Mouse (Mus musculus) lung, postnatal 0 days (tissue): ENCODE results near the gene Gamt. TPM values are rescaled to one million over a fixed set of nuclear protein-coding genes. Genes with fewer than 3 reads are reported as not detected.
A peak's percentile ranks its signal among the peaks of the same experiment; 100 is the strongest.
"Not testable (repeated sequence)": the region's sequence is repeated elsewhere in the genome, so short reads cannot be mapped to it uniquely, and the experiment has no call there.

Experiments used
- ATAC-seq: fragments of 200-750 bp; cut with Nextera tagmentation; 2 replicates; pipeline ENCODE4 v1.8.0; 2017; ENCODE audit warnings: moderate library complexity
- DNase-seq: peaks from one replicate; pipeline ENCODE4 v3.0.0-alpha.2; 2016; ENCODE audit warnings: low spot score
- H3K27ac ChIP-seq: fragments of 300-500 bp; sonication (generic); 2 replicates; pipeline ENCODE4 v1.5.1; 2014; ENCODE audit warnings: antibody characterized with exemption, mild to moderate bottlenecking, low read length, mixed read lengths
- H3K27me3 ChIP-seq: fragments of 300-500 bp; sonication (generic); replicated peaks from 2 replicates; pipeline ENCODE4 v1.6.1; 2014; ENCODE audit warnings: low read length, mixed read lengths; ENCODE audit not compliant: insufficient read depth
- H3K36me3 ChIP-seq: fragments of 300-500 bp; sonication (generic); 2 replicates; pipeline ENCODE4 v1.6.1; 2014; ENCODE audit warnings: low read length, mixed read lengths; ENCODE audit not compliant: insufficient read depth
- H3K4me1 ChIP-seq: fragments of 300-500 bp; sonication (generic); 2 replicates; pipeline ENCODE4 v1.6.1; 2014; ENCODE audit warnings: antibody characterized with exemption, low read depth, low read length, mixed read lengths; ENCODE audit not compliant: insufficient read depth
- H3K4me2 ChIP-seq: fragments of 300-500 bp; sonication (generic); replicated peaks from 2 replicates; pipeline ENCODE4 v1.6.1; 2014; ENCODE audit warnings: low read depth, mild to moderate bottlenecking, low read length, moderate library complexity, mixed read lengths
- H3K4me3 ChIP-seq: fragments of 300-500 bp; sonication (generic); 2 replicates; pipeline ENCODE4 v1.5.1; 2014; ENCODE audit warnings: low read depth, low read length
- H3K9ac ChIP-seq: fragments of 300-500 bp; sonication (generic); replicated peaks from 2 replicates; pipeline ENCODE4 v1.6.1; 2014; ENCODE audit warnings: low read depth, mild to moderate bottlenecking
- H3K9me3 ChIP-seq: fragments of 300-500 bp; sonication (generic); 2 replicates; pipeline ENCODE4 v1.6.1; 2016; ENCODE audit warnings: low read length, mixed read lengths
- CTCF ChIP-seq: IDR thresholded peaks from 2 replicates; pipeline ENCODE4 v1.5.1; 2016; ENCODE audit warnings: antibody characterized with exemption, mild to moderate bottlenecking
- EP300 ChIP-seq: IDR thresholded peaks from 2 replicates; pipeline ENCODE4 v1.6.1; 2016; ENCODE audit warnings: antibody characterized with exemption, mild to moderate bottlenecking, control low read depth
- WGBS: fragments of 180-500 bp; shearing (Covaris S2); extraction: QIAGEN DNeasy Blood & Tissue Kit; methylation state at CpG from one replicate; pipeline ENCODE4 v1.1.7; 2014; 5-methylcytosine and 5-hydroxymethylcytosine counted together
- polyA plus RNA-seq: library from polyadenylated mRNA; unstranded; fragments of >200 nt; fragmentation: Nextera tagmentation; extraction: Ambion mirVana; gene quantifications from 2 replicates; pipeline ENCODE4 v1.2.1, GENCODE M21; 2015

Gamt gene
- polyA plus RNA-seq, 1 experiment from 2014 or later: 23.5 TPM

DNA sequence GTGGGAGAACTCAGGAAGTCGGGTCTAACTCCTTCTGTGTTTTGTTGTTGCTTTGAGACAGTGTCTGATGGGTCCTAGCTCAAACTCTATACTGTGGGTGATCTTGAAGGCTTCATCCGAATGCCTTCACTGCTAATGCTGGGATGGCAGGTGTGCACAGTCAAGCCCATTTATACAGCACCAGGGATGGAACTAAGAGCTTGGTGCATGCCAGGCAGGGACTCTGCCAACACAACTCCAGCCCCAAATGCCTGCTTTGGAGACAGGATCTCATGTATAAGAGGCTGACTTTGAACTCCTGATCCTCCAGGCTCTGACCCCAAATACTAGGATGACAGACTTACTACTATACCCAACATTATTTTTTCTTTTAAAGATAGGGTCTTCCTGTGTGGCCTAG lies 10.8 kb downstream of the Gamt start:
- H3K36me3 ChIP-seq: peaks cover 2% of the 10 kb centered on the region; the same call in 1 of the 2 replicates
- peak overlapping the region; percentile 78 for H3K4me2 ChIP-seq
- peak overlapping the region; percentile 52 for H3K4me3 ChIP-seq
- no peaks in the 10 kb centered on the region; the same call in 1 of the 2 replicates for H3K4me1 ChIP-seq
- no peak overlapping the region for H3K27ac ChIP-seq
- DNase-seq: no peak
- 40% methylated on average over 2 of the region's 2 CpGs for WGBS
- H3K9ac ChIP-seq: peak overlapping the region; percentile 47; the same call in 1 of the 2 replicates
- no peaks in the 10 kb centered on the region for H3K27me3 ChIP-seq
- TF ChIP-seq CTCF (no peak), EP300 (no peak)
- no peak for ATAC-seq
- no peaks in the 10 kb centered on the region for H3K9me3 ChIP-seq

DNA sequence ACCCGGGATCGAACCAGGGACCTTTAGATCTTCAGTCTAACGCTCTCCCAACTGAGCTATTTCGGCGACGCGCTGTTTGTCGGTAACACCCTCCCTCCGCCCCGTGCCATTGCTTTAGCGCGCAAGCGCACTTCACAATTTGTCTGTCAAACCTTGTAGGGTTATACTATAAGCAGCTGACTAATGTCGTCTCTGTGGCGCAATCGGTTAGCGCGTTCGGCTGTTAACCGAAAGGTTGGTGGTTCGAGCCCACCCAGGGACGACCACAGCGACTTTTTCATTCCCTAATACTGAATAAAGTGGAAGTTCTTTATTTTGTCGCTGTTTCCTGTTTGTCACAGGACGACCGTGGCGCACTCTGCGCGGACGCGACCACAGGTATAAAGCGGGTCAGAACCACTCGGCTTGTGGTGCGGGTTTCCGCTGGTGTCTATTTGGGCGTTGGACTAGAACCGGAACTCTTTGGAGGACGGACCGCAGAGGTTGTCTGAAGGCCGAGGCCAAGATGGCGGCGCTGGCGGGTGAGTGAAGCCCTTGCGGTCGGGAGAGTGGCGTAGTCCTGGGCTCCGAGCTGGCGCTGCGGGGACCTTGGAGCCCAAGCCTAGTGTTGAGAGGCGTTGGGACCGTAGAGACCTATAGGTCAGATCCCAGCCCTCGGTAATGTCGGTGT lies 11.7 kb downstream of the Gamt start, which contains the start of gene Ndufs7:
TSS of gene Ndufs7 (plus strand) at position 151 of the 670 bp plus-strand sequence.
- peak within 1 kb of the TSS; percentile 52 for H3K4me3 ChIP-seq
- H3K4me1 ChIP-seq: no peaks in the 10 kb centered on the region; the same call in 1 of the 2 replicates
- no peaks in the 10 kb centered on the region for H3K27me3 ChIP-seq
- H3K27ac ChIP-seq: peak within 1 kb of the TSS; percentile 90
- no peaks in the 10 kb centered on the region for H3K36me3 ChIP-seq
- H3K9me3 ChIP-seq: no peaks in the 10 kb centered on the region
- H3K9ac ChIP-seq: peak within 1 kb of the TSS; percentile 47
- H3K4me2 ChIP-seq: peak within 1 kb of the TSS; percentile 78
- ATAC-seq (peak; percentile 94), DNase-seq (peak; percentile 96)
- WGBS: under 1% methylated on average over 53 of the region's 53 CpGs
- TF ChIP-seq EP300 (peak; percentile 71), CTCF (no peak; the same call in 1 of the 2 replicates)

DNA sequence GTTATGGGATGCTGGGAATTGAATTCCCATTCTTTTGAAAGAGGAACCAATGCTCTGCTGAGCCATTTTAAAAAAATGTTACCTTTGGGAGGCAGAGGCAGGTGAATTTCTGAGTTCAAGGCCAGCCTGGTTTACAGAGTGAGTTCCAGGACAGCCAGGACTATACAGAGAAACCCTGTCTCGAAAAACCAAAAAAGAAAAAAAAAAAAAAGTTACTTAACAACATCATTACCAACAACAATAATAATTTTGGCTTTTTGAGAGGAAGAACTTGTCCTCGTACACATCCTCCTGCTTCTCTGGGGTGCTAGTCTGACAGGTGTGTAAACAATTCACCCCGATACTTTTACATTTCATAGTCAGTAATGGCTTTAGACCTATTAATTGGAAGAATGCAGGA lies 12.4 kb downstream of the Gamt start:
- not testable (repeated sequence) for DNase-seq
- WGBS: 29% methylated on average over 3 of the region's 3 CpGs

DNA sequence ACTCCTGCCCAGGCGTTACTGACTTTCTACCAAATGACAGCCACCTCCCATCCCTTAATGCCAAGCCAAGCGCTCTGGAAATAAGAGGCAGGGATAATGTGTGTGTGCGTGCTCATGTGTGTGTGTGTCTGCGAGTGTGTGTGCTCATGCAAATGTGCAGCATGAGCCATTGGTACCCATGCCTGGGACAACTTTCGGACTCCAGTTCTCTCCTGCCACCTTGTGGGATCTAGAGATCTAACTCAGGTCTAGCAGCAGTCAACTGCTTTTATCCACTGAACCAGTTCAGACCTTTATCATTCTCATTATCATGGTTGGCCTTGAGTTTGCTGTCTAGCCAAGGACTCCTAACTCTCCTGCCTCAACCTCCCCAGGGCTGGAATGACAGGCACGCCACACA lies 13.0 kb downstream of the Gamt start:
- WGBS: 53% methylated on average over 6 of the region's 6 CpGs
- no peak overlapping the region for H3K9ac ChIP-seq
- DNase-seq (peak; percentile 40), ATAC-seq (no peak)
- no peak for TF ChIP-seq EP300
- peak; percentile 52 for TF ChIP-seq CTCF
- H3K36me3 ChIP-seq: peaks cover 10% of the 10 kb centered on the region
- no peaks in the 10 kb centered on the region; the same call in 1 of the 2 replicates for H3K4me1 ChIP-seq
- no peak overlapping the region for H3K4me2 ChIP-seq
- H3K27me3 ChIP-seq: no peaks in the 10 kb centered on the region
- H3K9me3 ChIP-seq: no peaks in the 10 kb centered on the region
- no peak overlapping the region for H3K4me3 ChIP-seq
- H3K27ac ChIP-seq: no peak overlapping the region

More for the DNA sequence above, 12.4 kb downstream of the Gamt start:
- not testable (repeated sequence) for ATAC-seq, H3K4me3 ChIP-seq, H3K27ac ChIP-seq, H3K27me3 ChIP-seq, H3K9ac ChIP-seq, H3K9me3 ChIP-seq, H3K4me1 ChIP-seq, H3K36me3 ChIP-seq
- peak overlapping the region; percentile 78; the same call in 1 of the 2 replicates for H3K4me2 ChIP-seq

DNA sequence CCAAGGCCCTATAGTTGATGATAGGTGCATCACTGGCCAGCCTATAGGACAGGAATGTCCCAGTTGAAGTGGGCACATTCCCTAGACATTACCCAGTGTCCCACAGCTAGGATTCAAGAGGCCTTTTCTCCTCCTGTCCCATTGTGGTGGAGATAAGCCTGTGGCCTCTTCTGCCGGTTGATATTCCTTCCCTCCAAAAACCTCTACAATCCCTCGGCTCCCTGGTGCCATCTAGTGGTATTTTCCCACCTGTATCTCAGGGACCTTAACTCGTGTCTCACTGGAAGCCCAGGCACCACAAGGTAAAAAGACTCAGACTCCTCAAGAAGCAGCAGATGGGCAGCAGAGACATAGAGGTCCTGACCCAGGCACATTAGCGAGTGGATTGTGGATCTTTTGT lies 15.2 kb downstream of the Gamt start:
- no peak for ATAC-seq
- H3K27ac ChIP-seq: no peak overlapping the region

DNA sequence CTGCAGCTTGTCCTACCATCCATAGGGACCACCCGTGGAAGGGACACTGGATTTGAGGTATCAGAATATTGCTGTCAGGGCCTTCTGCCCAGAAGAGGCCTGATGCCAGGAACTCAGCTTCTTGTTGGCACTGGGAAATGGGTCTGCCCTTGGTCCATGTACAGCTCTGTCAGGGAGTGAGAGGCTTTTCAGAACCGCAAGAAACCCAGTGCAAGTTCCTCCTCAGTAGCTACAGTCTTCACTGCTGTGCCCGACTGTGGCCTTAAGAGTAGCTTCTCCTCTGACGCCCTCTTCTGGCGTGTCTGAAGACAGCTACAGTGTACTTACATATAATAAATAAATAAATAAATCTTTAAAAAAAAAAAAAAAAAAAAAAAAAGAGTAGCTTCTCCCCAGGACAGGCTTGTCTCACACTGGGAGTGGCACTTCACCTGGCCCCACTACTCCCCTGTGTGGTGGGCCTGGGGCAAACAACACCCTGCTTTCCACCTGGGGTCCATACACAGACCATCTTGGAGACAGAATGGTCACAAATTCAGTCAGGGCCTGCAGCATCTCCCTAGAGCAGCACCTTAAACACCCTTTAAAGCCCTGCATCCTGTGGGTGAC lies 15.9 kb downstream of the Gamt start:
- WGBS: 28% methylated on average over 5 of the region's 5 CpGs
- no peaks in the 10 kb centered on the region for H3K9me3 ChIP-seq
- no peaks in the 10 kb centered on the region; the same call in 1 of the 2 replicates for H3K4me1 ChIP-seq
- H3K27ac ChIP-seq: no peak overlapping the region
- no peaks in the 10 kb centered on the region for H3K27me3 ChIP-seq
- peaks cover 23% of the 10 kb centered on the region for H3K36me3 ChIP-seq
- H3K4me2 ChIP-seq: no peak overlapping the region
- ATAC-seq (no peak), DNase-seq (peak; percentile 74)
- no peak overlapping the region for H3K9ac ChIP-seq
- TF ChIP-seq EP300 (no peak), CTCF (peak; percentile 61)
- H3K4me3 ChIP-seq: no peak overlapping the region

More for the DNA sequence above, 15.2 kb downstream of the Gamt start:
- Histone ChIP-seq H3K9ac (no peak overlapping the region), H3K4me2 (no peak overlapping the region), H3K36me3 (peaks cover 20% of the 10 kb centered on the region), H3K27me3 (no peaks in the 10 kb centered on the region), H3K4me3 (no peak overlapping the region), H3K9me3 (no peaks in the 10 kb centered on the region), H3K4me1 (no peaks in the 10 kb centered on the region; the same call in 1 of the 2 replicates)
- peak; percentile 87 for DNase-seq
- 6% methylated on average over 4 of the region's 4 CpGs for WGBS
- TF ChIP-seq CTCF (peak; percentile 96), EP300 (no peak)
